Mouse (Mus musculus) E14TG2a.4 (cell line): ENCODE measurements around the gene Foxn4.

Experiments
- CTCF ChIP-seq: conservative IDR thresholded peaks from 2 replicates; pipeline ENCODE4 v1.5.1; 2014; ENCODE audit warnings: low read length
- NANOG ChIP-seq: IDR thresholded peaks from 2 replicates; pipeline ENCODE4 v1.6.1; 2014; ENCODE audit warnings: borderline replicate concordance, low read length, mixed read lengths

- TF ChIP-seq CTCF (no peak), NANOG (no peak)
Observed at GRCm38 (mm10) chr5:114264791-114265190, 8.8 kb downstream of the Foxn4 start.
